Mouse (Mus musculus): Measurements from ENCODE around the gene Slc37a1.
A peak's percentile ranks its signal among the peaks of the same experiment; 100 is the strongest.
"Not testable (repeated sequence)": the region's sequence is repeated elsewhere in the genome, so short reads cannot be mapped to it uniquely, and the experiment has no call there.

Gene Slc37a1

DNA sequence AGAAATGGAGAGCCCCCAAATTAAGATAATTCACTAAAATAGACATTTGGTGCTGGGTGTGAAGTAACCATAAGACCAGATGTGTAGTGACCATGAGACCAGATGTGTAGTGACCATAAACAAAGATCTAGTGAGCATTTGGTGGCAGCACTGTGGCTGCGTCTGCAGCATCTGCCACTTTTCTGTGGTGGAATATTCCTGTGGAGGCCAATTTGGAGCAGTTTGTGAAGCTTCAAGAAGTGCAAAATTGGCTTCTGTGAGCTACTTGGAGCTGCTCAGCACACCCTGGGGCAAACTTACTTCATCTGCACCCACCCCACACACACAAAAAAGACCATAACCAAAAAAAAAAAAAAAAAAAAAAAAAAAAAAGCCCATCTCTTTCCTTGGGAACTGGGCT is 18.6 kb upstream of the Slc37a1 start:
- DNase-seq (ENCODE audit: low spot score), result peak; percentile 28

DNA sequence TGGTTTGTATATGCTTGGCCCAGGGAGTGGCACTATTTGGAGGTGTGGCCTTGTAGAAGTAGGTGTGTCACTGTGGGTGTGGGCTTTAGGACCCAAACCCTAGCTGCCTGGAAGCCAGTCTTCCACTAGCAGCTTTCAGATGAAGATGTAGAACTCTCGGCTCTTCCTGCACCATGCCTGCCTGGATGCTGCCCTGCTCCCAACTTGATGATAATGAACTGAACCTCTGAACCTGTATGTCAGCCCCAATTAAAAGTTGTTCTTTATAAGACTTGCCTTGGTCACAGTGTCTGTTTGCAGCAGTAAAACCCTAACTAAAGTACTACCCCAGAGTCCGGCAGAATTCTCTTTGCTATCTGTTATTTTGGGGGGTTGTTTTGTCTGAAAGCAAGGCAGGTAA is 16.8 kb upstream of the Slc37a1 start:
- DNase-seq (ENCODE audit: low spot score), result peak; percentile 41

DNA sequence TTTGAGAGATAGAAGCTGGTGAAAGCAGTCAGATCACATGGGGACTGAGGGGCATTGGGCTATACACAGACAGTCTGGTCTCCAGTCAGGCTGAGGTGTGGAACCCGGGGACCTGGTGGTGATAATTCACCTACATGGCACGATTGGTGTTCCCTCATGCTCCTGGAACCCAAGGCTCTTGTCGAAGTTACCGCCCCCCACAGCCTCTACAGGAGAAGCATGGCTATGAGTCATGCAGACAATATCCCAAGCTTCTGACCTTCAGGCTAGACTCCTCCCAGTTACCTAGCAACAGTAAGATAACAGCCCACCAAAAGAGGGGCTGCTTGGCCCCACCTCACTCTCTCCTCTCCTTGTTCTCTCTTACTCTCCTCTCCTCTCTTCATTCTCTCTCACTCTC is 16.3 kb upstream of the Slc37a1 start:
- peak; percentile 47 for DNase-seq (ENCODE audit: low spot score)

DNA sequence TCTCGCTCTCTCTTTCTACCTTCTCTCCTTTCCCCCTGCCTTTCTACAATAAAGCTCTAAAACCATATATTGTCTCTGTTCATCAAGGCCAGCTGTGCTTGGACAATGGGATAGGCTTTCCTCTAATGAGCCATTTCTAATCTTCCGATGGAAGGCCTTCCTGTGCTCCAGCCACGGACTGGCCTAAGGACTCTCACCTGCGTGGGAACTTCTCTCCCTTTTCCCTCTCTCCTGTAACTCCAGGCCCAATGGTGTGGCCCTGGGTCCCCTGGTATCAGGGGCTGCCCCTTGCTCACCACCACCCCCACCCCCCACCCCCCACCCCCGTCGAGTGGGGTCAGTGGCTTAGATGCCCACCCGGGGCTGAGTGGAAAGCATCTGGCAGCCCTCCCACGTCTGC is 15.9 kb upstream of the Slc37a1 start:
- DNase-seq (ENCODE audit: low spot score), result not testable (repeated sequence)

DNA sequence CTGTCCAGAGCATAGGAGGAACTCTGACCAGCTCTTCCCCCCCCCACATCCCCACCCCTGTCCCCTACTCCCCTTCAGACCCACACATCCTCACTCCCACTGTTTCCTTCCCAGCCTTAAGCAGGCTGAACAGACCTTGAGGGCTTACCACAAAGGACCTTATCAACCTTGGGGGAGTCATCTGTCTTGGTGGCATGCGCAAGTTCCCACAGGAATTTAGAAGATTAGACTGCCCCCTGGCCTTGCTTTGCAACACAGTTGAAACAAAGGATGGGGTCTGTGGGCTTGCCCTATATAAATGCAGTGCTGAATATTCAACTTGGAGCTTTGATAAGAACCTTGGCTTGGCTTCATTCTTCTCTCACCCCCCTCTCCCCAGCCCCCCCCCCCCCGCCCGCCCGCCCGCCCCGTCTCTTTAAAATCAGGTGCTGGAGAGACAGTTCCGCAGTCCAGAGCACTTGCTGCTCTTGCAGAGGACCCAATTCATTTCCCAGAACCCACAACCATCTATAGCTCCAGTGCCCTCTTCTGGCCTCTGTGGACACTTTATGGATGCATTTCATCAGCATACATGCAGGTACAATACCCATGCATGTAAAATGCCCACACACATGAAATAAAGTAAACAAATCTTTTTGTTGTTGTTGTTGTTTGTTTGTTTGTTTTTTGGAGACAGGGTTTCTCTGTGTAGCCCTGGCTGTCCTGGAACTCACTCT is 15.3 kb upstream of the Slc37a1 start:
- DNase-seq (ENCODE audit: low spot score), result peak; percentile 74

DNA sequence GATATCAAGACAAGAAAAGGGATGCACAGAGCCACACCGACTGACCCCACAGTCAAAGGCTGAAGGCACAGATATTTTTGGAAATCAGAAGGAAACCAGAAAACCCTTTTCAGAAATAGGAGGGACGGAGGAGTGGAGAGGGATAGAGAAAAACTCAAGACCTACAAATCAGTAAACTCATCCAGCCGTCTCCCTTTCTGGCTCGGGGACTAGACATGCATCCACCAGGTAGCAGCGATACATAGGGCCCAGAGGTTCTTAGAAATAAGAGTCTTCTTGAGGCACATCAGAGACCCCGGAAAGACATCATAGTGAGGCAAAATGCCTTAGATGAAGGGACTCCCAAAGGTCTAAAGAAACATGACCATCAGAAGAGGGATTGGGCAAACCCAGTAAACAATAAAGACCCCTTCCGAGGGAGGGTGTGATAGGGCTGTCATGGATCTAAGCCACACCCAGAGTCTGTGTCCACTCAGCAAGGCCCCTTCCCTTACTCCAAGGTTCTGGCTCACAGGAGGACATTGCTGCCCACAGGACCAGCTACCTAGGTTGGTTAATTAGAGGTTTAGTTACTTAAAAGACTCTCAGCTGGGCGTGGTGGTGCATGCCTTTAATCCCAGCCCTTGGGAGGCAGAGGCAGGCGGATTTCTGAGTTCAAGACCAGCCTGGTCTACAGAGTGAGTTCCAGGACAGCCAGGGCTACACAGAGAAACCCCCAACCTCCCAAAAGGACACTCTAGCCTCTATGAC is 14.0 kb upstream of the Slc37a1 start:
- DNase-seq (ENCODE audit: low spot score), result peak; percentile 39

DNA sequence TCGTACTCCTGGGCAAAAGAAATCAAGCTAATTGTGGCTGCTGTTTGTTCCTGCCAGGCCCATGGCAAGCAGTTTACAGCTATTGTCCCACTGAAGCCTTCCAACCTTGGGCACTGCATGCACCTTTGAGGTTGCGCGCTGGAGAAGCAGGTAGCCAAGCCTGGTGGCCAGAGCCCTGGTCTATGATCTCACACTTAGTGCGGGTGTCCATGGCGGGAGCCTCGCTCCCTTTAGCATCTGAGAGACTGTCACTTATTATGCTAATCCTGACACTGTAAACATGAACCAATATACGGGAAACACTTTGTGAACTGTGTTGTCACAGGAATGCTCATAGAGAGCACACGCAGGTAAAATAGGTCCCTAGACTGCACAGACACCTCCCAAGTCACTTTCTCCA is 13.0 kb upstream of the Slc37a1 start:
- no peak for DNase-seq (ENCODE audit: low spot score)

DNA sequence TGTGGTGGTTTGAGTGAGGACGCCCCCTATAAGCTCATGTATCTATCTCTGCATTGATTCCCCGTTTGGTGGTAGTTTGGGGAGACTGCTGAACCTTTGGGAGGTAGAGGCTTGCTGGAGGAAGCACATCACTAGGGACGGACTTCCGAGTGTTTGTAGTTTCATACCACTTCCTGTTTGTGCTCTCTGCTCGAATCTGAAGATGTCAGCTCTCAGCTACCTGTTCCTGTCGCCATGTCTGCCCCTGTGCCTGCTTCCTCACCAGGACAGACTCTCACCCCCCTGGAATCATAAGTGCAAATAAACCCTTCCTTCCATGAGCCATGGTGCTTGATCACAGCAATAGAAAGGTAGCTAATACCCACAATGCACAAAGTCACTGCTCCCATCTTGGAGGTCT is 11.4 kb upstream of the Slc37a1 start:
- no peak for DNase-seq (ENCODE audit: low spot score)

DNA sequence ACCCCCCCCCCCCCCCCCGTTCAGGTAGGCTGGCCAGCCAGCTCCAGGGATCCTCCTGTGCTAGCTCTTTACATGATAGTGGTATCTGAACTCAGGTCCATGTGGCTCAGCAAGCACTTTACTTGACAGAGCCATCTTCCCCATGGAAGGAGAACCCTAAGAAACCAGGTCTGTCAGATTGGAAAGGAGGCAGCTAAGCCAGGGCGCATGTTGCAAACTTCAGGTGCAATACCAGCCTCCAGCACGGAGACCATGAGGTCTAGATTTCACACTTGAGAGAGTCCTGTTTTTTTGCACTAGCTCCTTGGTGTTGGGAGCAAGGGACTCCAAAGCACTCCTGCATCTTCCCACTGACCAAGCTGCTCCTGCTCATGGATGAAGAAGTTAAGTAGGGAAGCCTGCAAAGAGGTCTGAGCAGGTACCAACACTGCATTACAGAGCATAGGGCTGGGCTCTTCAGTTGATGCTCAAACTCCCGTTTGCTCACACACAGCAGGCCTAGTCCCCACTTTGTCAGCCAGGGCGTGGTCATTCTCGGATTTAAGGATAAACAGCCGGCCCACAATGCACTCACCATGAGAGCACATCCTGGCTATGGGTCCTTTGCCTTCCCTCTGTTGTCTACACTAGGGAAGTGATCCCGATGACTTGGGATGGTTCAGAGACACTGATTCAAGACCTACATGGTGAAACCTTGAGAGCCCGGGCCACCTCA is 10.2 kb upstream of the Slc37a1 start:
- DNase-seq (ENCODE audit: low spot score), result no peak

DNA sequence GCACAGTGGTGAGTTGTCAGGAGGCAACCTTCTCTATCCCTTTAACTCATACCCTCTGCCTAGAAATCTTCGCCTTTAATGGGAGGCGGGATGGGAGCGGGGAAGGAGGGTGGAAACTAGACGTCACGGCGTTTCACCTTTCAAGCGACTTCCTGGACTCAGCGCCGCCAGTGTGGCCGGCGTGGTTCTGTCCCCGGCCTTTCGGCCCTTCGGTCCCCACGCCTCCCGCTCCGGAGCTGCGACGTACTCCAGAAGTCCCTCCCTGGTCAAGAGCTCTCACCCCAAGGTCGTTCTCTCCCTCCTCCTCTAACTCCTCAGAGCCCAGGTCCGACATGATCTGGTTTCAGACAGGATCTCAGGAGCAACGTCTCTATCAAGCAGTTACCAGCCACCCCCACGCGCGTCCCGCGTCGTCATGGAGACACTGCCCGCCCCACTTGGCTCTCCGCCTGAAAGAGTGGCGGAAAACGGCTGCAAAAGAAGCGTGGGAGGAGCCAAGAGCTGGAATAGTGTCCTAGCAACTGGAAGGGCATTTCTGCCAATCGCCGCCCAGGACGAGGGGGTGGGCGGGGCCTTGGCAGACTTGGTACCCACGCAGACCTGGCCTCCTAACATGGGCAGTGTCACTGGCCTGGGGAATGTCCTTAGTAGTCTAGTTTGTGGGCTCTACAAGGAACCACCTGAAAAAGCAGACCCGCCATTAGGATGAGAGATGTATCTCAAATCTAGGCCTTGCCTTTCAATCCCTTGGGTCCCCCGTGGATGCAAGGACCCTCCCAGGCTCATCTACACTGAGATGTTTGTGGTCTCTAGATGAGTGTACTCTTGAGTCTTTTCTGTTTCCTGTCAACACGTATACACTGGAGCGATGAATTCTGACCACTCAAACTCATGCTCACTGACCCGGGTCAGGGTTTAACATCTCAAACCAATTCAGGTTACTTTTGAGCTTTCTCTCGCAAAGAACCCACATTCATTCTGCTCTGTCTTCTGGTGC is 9.4 kb upstream of the Slc37a1 start, which contains the start of gene Rsph1:
Gene Rsph1, minus strand, starts transcription at position 462 of the 997 bp plus-strand sequence.
- DNase-seq (ENCODE audit: low spot score), result peak; percentile 100

DNA sequence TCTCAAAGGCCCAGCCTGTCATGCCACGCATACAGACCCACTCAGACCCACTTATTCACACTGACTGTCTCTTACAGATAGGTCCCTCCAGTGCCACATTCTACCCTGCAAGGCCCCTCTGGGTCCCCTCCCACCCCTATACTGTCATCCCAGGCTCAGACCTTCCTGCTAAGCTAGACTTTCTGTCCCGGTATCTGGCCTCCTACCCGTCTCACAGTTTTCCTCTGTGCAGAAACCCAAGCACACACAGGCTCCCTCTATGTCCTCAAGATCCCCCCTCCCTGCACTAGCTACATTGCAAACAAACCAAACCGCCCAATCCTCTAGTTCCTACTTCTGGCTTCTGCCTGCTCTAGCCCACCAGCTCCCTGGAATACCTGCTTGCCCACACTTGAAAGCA is 8.7 kb upstream of the Slc37a1 start:
- DNase-seq (ENCODE audit: low spot score), result no peak

DNA sequence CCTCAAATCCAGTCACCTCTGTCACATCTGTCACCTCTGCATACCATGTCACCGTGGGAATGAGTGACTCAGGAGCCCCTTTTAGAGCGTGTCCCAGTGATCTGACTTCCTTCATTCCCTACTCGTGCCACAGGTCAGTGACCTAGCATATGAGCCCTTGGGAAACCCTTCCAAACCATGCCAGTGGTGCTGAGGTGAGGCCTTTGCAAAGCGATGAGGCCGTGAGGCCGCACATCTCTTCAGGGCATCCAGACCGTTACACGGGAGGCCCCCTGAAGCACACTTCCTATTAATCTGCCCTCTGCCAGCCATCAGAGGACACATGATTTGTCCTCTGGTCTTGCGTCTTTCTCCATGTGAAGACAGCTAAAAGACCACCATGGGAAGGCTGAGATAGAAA is 7.1 kb upstream of the Slc37a1 start:
- DNase-seq (ENCODE audit: low spot score), result no peak

DNA sequence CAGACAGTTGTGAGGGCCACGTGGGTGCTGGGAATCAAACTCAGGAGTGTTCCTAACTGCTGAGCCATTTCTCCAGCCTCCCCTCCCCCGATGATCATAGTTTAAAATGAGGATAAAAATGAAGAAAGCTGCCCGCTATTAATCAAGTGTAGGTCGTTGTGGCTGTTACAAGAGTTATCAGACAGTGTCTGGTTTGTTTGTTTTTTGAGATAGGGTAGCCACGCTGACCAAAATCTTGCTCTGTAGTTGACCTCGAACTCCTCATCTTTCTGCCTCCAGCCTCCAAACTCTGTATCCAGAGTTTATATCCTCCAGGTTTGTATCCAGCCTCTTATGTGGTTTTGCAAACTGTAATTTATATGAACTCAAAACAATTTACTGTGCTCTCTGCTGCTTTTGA is 6.3 kb upstream of the Slc37a1 start:
- no peak for DNase-seq (ENCODE audit: low spot score)

DNA sequence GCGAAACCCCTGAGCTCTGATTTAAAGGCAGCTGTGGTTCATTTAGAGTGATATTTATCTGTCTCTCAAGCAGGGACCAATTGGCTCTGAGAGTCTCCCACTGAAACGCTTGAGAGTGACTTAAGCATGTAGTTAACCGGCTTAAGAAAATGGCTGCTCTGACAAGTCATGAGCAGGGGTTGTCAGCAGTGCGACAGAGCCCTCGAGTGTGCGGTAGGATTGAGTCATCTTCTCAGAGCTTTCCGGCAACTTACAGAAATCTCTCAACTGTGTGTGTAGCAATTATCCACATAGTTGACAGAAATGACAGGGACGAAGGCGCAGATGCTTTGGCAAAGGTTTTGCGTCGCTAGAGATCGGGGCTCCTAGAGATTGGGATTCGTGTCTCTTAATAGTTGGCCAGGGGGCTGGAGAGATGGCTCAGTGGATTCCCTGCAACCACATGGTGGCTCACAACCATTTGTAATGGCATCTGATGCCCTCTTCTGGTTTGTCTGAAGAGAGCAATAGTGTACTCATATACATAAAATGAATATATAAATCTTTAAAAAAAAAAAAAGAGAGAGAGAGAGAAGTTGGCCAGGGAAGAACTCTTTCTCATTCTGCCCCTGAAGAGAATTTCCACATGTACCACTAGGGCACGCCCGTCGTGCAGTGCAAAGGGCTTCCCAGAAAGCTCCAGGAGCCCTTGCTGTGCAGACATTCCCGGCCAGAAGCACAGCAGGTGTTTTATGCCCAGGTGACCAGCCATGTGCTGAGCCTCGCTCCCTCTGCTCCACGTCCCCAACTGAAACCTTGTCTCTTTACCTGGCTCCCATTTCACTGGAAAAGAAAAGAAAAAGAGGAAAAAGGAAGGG is 4.5 kb upstream of the Slc37a1 start:
- no peak for DNase-seq (ENCODE audit: low spot score)

DNA sequence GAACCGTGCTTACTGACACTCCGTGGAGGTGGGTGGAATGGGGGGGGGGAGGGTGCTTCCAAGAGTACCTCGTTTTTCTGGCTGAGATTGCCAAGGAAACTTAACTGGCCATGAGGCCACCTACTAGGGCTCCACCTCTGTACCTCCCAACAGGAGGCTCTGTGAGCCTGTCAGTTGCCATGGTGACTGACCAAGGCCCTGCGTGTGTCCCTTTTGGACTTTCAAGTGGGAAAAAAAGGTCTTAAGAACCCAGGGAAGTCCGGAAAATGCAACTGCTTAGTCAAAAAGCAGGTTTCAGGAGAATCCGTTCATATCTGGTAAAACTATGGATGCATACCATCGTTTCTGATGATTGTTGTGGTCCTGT is 3.9 kb upstream of the Slc37a1 start:
- DNase-seq (ENCODE audit: low spot score), result no peak

DNA sequence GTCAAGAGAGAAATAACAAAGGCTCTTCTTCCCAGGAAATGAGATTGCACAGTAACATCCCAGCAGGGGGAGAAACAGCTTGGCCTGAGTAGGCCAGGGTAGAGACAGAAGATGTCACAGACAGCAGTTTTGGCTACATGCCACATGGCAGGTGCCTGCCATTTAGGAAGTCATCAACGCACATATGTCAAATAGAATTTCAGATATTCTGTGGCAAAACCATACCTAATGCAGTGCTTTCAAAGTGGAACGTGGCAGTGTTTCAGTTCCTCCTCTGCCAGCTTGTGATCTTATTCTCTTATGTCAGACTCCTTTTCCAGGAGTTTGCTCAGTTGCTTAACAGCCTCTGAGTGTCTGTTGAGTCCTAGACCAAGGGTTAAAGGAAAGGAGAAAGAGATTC is 725 bp upstream of the Slc37a1 start:
- DNase-seq (ENCODE audit: low spot score), result no peak

DNA sequence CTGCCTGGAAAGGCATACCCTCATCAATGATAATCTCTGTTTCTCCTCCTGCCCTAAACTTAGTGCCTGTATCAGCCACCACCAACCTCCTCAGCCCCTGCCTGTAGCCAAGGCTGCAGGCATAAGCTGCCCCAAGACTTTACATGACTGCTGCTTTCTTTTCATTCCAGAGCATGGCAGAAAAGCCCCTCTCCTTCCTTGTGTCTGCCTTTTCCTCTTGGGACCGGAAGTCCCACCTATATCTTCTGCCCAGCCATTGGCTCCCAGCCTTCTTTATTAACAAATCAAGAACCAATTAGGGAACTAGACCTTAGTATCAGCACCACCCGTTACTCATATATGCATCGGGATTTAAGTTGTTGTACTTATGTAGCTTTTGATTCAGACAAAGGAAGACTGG is 624 bp downstream of the Slc37a1 start:
- no peak for DNase-seq (ENCODE audit: low spot score)

DNA sequence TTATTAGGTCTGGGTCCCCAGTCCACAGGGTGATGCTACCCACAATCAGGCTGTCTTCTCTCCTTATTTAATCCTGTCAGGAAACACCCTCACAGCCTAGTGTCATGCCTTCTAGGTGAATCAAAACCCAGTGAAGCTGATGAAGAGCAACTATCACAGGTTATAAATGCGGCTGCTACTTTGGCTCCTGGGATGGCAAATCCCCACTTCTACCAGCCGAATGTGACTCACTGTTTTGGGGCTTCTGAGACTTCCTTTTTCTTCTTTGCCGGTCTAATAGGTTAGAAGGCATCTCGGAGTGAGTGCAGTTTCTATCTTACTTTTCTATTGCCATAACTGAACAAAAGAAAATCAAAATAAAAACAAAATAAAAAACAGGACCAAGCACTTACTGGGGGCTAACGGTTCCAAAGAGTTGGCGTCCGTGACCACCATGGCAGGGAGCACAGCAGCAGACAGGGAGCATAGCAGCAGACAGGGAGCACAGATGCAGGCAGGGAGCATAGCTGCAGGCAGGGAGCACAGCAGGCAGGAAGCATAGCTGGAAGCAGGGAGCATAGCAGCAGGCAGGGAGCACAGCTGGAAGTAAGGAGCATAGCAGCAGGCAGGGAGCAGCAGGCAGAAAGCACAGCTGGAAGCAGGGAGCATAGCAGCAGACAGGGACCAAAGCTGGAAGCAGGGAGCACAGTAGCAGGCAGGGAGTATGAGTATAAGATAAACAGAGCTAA is 2.6 kb downstream of the Slc37a1 start:
- DNase-seq (ENCODE audit: low spot score), result no peak

DNA sequence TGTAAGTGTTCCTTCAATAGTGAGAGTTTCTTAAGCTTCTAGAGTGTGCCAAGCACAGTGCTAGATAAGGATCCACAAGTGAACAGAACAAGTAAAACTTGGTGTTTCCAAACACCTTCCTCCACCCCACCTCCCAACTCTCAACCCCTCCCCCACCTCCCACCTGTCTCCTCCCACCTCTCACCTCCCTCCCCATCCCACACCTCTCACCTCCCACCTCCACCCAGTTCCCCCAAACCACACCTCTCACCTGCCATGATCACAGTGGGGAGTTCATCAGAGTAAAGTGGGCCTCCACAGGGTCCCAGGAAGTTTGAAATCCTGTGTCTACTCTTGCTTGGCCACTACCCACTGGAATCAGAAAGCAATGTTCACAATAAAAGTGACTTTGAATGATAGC is 3.7 kb downstream of the Slc37a1 start:
- no peak for DNase-seq (ENCODE audit: low spot score)

DNA sequence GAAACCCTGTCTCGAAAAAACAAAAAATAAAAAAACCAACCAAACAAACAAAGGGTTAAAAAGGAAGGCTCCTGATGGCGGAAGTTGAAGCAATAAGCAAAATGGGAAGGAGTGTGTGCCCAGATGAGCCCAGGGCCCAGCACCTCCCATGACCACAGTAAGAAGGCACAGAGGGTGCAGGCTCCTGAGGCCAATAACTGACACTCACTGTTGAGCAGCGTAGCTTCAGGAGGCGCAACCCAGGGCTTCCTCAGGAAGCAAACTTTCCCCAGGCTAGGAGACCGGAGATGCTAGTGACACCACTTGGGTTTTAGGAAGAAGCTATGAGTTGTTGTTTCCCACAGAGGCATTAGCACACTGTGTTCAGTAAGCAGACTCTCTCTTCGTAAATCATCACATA is 4.3 kb downstream of the Slc37a1 start:
- no peak for DNase-seq (ENCODE audit: low spot score)
